Mouse (Mus musculus): ENCODE results near the gene B3gnt8.
A peak's percentile ranks its signal among the peaks of the same experiment; 100 is the strongest.

Gene B3gnt8

GRCm38 (mm10) chr7:25666381-25666780 lies 39.9 kb downstream of the B3gnt8 start:
- no peak for DNase-seq

DNA sequence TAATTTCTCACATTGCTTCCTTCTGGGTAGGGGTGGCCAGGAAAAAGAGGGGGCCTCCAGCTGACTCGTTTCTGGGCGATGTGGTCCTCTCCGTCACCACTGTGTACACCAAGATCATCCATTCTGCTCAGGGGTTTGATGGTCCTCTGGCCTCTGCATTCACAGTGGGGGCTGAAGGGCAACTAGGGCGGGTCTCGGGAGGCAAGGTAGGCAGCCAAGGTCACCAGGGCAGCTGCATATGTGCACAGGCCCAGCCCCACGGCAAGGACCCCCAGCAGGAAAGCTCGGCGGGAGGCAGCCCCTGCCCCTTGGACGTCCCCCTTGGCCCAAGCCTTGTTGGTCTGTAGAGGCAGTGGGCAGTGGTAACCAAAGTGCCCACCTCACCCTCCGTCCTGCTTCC lies 42.7 kb downstream of the B3gnt8 start:
- DNase-seq = no peak

- DNase-seq = no peak
Measured at GRCm38 (mm10) chr7:25669631-25670030, 43.2 kb downstream of the B3gnt8 start.

- DNase-seq = no peak
Measured at GRCm38 (mm10) chr7:25670096-25670495, 43.6 kb downstream of the B3gnt8 start.

DNA sequence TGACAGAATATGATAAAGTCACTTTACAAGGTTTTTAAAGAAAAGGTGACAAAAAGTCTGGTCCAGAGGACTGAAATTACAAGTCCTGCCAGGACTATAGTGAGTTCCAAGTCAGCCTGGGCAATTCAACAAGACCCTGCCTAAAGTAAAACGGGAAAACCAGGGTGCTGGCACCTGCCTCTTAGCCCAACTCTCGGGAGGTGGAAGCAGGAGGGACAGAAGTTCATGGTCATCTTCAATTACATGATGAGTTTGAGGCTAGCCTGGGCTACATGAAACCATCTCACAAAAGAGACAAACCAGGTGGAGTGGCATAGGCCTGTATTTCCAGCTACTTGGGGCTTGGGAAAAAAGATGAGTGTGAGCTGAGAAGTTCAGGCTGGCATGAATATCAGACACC lies 45.2 kb downstream of the B3gnt8 start:
- no peak for DNase-seq

- no peak for DNase-seq
Measured at GRCm38 (mm10) chr7:25672442-25672841, 46.0 kb downstream of the B3gnt8 start.

GRCm38 (mm10) chr7:25674297-25674696 lies 47.8 kb downstream of the B3gnt8 start:
- no peak for DNase-seq

DNA sequence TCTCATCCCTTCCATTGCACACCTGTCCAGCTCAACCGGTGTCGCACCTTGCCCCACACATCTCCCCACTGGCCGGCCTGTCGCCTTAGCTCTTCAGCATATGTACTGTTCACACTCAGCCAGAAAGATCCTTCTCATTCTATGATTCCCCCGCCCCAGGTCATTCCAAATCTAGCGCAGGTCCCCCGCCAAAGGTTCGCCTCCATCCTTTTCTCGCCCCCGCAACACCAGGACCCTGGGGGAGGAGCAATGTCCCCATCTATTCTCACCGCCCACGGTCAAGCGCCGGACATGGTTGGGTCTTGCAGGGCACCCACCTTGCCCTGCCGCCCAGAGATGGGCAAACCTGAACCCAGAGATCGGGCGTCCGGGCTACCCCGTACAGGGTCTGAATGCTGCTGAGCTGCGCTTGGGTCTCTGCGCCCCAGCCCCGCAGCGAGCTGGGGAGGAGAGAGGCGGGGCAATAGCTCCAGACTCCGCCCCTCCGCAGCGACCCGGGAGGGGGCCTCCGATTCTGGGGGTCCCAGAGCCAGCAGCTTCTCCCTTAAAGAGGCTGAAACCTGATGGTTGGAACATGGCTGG lies 48.4 kb downstream of the B3gnt8 start, which contains the start of gene Tmem91:
Gene Tmem91, minus strand, starts transcription at position 448 of the 582 bp plus-strand sequence.
- no peak for DNase-seq

- no peak for DNase-seq
Measured at GRCm38 (mm10) chr7:25675405-25675804, 49.0 kb downstream of the B3gnt8 start.

DNA sequence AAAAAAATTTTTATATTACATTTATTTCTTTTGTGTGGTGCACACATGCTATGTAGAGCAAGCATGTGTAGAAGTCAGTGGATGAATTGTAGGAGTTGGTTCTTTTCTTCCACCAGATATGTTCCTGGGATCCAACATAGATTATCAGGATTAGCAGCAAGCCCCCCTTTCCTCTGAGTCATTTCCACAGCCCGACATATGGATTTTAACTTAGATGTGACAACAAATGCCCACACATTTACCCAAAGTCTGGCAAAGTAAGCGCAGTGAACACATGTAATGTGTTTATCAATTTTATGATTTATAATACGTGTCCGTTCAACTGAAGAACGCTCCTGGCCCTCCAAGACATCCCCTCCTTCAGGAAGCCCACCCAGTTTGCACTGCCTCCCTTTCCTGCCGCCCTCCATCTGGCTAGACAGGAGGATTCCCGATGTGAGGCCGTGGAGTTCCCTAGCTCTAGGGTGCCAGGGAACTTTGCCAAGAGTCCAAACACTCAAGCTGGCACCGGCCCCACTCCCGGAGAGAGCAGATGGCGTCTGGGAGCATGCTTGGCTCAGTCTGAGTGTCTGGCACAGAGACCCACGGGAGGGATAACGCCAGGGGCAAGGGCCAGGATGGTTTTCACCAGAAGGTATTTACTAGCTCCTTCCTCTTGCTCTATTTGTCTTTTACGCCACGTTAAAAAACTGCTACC lies 49.8 kb downstream of the B3gnt8 start:
- DNase-seq = peak; percentile 94

DNA sequence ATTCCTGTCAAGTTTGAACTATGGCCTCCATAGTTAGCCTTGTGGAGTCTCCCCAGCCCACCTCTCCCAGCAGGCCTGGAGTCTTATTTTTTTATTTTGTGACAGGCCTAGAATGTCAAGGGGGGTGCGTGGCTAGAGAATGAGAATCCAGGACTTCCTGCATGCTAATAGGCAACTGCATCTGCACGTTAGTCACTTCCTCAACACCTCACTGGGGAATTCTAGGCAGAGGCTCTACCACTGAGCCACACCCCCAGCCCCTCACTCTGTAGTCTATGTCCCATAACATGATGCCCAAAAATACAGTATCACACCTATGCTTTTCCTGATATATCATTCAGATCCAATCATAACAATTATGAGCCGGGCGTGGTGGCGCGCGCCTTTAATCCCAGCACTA lies 50.6 kb downstream of the B3gnt8 start:
- DNase-seq = no peak

DNA sequence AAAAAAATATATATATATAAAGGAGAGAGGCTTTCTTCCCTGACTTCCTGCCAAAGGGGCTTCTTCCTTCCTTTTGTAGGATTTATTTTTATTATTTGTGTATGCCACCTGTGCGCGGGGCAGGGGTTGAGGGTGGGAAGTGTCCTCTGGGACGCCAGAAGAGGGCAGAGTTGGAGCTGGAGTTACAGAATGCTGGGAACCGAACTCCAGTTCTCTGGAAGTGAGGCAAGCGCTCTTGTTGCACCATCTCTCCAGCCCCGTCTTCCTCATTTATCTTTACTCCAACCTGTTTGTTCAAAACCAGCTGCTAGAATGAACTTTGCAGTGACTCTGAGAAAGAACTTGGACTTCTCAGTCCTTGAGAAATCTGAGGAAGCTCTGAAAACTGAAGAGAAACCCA lies 53.5 kb downstream of the B3gnt8 start:
- DNase-seq = peak; percentile 64

- peak; percentile 98 for DNase-seq
Measured at GRCm38 (mm10) chr7:25680514-25681258, 54.2 kb downstream of the B3gnt8 start, which contains the start of gene B9d2. B9d2 (plus strand) TSS chr7:25680780.

DNA sequence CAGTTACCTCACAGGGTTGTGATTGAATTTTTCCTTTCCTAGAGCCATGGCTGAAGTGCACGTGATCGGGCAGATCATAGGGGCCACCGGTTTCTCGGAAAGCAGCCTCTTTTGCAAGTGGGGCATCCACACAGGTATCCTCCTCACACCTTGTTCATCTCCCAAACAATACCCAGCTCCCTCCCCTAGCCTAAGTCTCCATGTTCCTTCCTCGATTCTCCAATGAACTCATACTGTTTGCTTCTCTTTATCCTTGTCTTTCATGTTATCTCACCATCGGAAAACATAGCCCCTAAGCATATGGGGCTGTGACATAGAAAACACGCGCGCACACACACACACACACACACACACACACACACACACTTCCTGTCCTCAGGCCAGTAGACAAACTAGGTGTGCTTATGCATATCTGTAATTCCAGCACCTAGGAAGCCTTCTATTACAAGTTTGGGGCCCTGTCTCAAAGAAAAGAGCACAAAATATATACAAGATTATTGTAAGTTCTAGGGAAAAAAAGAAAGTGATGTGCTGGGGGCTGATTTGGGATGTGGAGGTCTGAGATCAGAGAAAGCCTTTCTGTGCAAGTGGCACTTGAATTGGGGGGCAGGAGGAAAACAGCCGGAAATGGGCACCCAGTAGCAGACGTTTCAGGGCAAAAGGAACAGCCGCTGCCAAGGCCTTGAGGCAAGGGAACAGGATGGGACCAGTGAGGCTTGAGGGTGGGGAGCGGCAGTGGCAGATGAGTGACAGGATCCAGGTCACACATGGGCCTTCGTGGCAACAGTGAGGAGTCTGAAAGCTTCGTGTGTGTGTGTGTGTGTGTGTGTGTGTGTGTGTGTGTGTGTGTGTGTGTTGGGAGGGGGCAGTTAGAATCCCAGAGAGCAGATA lies 55.1 kb downstream of the B3gnt8 start:
- DNase-seq = no peak

DNA sequence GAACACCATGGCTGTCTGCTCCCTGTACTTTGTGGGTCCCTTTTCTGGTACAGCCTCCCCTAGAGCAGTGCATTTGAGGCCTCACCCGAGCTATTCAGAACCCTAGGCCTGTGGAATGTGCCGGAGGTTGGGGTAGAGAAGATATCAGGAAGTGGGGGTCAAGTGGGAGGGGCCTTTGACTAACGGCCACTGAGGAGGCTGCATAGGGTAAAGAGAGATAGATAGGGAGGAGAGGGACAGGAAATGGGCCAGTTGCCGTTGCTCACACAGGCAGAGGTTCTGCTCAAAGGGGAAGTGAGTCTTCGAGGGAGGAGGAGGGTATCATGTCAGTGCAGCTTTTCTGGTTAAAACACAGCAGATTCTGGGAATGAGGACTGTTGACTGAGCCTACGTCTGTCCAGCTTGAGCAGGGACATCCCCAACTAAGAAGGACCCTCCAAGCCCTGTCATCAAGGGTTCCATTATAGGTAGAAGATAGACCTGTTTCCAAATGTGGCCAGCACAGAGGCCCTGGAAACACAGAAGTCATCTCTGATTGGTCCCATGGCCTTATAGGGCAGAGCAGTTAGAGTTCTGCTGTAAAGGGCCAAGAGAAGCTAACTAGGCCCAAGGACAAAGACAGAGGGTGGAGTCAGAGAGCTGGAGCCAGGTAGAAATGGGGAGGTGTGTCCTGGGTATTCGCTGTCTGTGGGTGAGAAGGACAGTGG lies 57.2 kb downstream of the B3gnt8 start:
- DNase-seq = peak; percentile 62

GRCm38 (mm10) chr7:25684659-25685058 lies 58.2 kb downstream of the B3gnt8 start:
- DNase-seq = no peak

Data from lung, postnatal 36 days (tissue).